Mouse (Mus musculus) forebrain, embryonic 13.5 days (tissue): Measurements from ENCODE around the gene Pde1c. TPM values are rescaled to one million over a fixed set of nuclear protein-coding genes. Genes with fewer than 3 reads are reported as not detected.

Experiments
- ATAC-seq: fragments of 200-750 bp; cut with Nextera tagmentation; 2 replicates; pipeline ENCODE4 v1.8.0; 2017
- H3K27ac ChIP-seq: fragments of 300-500 bp; sonication (generic); 2 replicates; pipeline ENCODE4 v1.5.1; 2015; ENCODE audit warnings: inconsistent platforms, mild to moderate bottlenecking, moderate library complexity
- H3K27me3 ChIP-seq: fragments of 300-500 bp; sonication (generic); 2 replicates; pipeline ENCODE4 v1.6.1; 2015; ENCODE audit warnings: mild to moderate bottlenecking, inconsistent platforms
- H3K36me3 ChIP-seq: fragments of 300-500 bp; sonication (generic); 2 replicates; pipeline ENCODE4 v1.6.1; 2015; ENCODE audit warnings: mild to moderate bottlenecking, inconsistent platforms; ENCODE audit not compliant: poor library complexity, severe bottlenecking
- H3K4me1 ChIP-seq: fragments of 300-500 bp; sonication (generic); 2 replicates; pipeline ENCODE4 v1.6.1; 2015; ENCODE audit warnings: inconsistent platforms
- H3K4me2 ChIP-seq: fragments of 300-500 bp; sonication (generic); 2 replicates; pipeline ENCODE4 v1.6.1; 2015; ENCODE audit warnings: inconsistent platforms, mild to moderate bottlenecking, moderate library complexity
- H3K4me3 ChIP-seq: fragments of 300-500 bp; sonication (generic); 2 replicates; pipeline ENCODE4 v1.5.1; 2015; ENCODE audit warnings: mild to moderate bottlenecking, inconsistent platforms
- H3K9ac ChIP-seq: fragments of 300-500 bp; sonication (generic); 2 replicates; pipeline ENCODE4 v1.6.1; 2015; ENCODE audit warnings: mild to moderate bottlenecking, inconsistent platforms
- H3K9me3 ChIP-seq: fragments of 300-500 bp; sonication (generic); replicated peaks from 2 replicates; pipeline ENCODE4 v1.6.1; 2016; ENCODE audit warnings: inconsistent platforms
- WGBS: fragments of 180-500 bp; shearing (Covaris S2); methylation state at CpG from one replicate; pipeline ENCODE4 v1.1.7; 2015; 5-methylcytosine and 5-hydroxymethylcytosine counted together
- microRNA-seq: library from miRNA; unstranded; fragments of <30 nt; microRNA quantifications from one replicate; pipeline ENCODE4, GENCODE M21; 2016
- polyA plus RNA-seq: library from polyadenylated mRNA; unstranded; fragments of >200 nt; fragmentation: Nextera tagmentation; extraction: Ambion mirVana; gene quantifications from 2 replicates; pipeline ENCODE4 v1.2.1, GENCODE M21; 2015

The Pde1c gene
- polyA plus RNA-seq, 1 experiment from 2014 or later: 9.6 TPM

DNA sequence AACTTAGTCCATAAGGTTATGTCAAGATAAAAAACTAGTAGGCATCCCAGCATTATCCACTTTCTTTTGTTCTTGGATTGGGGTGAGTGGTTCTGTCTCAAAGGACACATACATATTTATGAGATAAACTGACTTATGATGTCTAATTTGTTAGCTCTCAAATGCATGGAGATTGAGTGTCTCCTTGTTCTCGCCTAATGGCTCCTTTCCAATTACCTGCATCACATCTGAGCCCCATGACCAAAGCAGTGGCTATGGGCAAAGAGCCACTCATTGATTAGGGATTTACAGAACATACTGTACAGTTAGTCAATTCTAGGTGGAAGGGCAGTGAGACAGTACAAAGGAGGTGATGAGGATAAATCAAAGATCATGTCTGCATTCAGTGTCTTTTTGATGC is 524.2 kb downstream of the Pde1c start:
- no peaks in the 10 kb centered on the region for H3K9me3 ChIP-seq
- ATAC-seq: no peak
- no peak overlapping the region for H3K27ac ChIP-seq
- H3K4me2 ChIP-seq: no peak overlapping the region
- no peaks in the 10 kb centered on the region for H3K36me3 ChIP-seq
- no peaks in the 10 kb centered on the region for H3K27me3 ChIP-seq
- H3K9ac ChIP-seq: no peak overlapping the region
- H3K4me3 ChIP-seq: no peak overlapping the region
- H3K4me1 ChIP-seq: no peaks in the 10 kb centered on the region; the same call in 1 of the 2 replicates
- 68% methylated on average over 1 of the region's 1 CpGs for WGBS

DNA sequence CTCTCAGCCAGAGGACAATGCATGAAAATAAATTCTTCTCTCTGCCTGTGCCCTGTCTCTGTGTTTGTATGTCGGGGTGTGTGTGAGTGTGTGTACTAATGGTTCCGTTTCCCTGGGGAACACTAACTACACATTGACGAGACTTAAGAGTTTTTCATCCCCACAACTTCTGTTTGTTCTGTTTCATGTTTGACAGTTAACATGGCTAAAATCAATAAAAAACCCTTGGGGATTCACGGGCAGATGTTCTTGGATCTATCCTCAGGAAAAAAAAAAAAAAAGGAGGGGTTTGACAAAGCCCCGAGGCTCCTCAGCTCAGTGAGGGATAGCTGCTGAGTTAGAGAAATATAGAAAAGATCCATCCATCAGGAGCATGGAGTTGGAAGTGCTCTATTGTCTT is 524.6 kb downstream of the Pde1c start:
- no peak overlapping the region for H3K4me2 ChIP-seq
- no peak for ATAC-seq
- no peaks in the 10 kb centered on the region for H3K9me3 ChIP-seq
- H3K36me3 ChIP-seq: no peaks in the 10 kb centered on the region
- no peak overlapping the region for H3K9ac ChIP-seq
- H3K27me3 ChIP-seq: no peaks in the 10 kb centered on the region
- H3K4me3 ChIP-seq: no peak overlapping the region
- 72% methylated on average over 5 of the region's 5 CpGs for WGBS
- H3K4me1 ChIP-seq: no peaks in the 10 kb centered on the region; the same call in 1 of the 2 replicates
- H3K27ac ChIP-seq: no peak overlapping the region

DNA sequence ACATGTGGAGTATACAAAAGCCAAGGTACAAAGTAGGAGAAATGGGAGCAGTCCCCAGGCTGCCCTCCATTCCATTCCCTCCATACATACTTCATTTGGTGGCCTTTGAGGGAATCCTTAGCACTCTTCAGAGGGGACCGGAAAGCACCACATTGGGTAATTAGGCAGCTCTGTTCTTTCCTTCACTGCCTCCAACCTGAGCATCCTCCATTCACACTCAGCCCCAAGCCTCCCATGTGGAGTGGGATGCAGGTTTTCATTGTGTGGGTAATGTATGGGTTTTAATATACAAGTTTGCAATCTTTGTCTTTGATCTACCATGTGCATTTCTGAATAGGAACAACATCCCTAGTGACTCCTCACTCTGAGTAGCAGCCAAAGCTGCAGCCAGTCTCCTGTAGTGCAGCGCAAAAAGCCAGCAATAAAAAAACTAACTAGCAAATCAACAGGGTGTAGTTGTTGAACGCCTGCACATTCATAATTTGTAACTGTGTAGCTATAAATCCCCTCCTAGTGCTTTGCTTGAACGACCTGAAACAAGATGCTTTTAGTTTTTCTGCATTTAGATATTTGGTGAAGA is 529.3 kb downstream of the Pde1c start:
- no peak overlapping the region for H3K4me2 ChIP-seq
- no peak overlapping the region for H3K9ac ChIP-seq
- no peak overlapping the region for H3K27ac ChIP-seq
- no peaks in the 10 kb centered on the region for H3K36me3 ChIP-seq
- no peaks in the 10 kb centered on the region for H3K9me3 ChIP-seq
- H3K4me3 ChIP-seq: no peak overlapping the region
- WGBS: 57% methylated on average over 4 of the region's 4 CpGs
- no peak for ATAC-seq
- H3K27me3 ChIP-seq: no peaks in the 10 kb centered on the region
- no peaks in the 10 kb centered on the region; the same call in 1 of the 2 replicates for H3K4me1 ChIP-seq

DNA sequence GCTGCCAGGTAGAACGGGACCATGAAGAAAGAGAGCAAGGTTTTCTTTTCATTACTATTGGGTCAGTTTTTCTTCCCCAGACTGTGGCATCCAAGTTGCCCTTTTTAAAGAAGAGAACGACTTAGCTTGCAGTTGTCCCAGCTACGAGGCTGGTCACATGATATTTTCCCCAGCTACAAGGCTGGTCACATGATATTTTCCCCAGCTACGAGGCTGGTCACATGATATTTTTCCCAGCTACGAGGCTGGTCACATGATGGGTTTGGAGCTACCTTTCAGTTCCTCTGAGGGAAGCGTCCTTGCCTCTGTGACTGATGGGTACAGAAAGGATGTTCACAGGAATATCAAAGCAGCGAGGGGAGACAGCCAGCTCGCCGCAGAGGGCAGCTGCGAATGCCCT is 533.8 kb downstream of the Pde1c start:
- H3K4me2 ChIP-seq: no peak overlapping the region
- H3K9ac ChIP-seq: no peak overlapping the region
- H3K9me3 ChIP-seq: no peaks in the 10 kb centered on the region
- 86% methylated on average over 10 of the region's 10 CpGs for WGBS
- peaks cover 9% of the 10 kb centered on the region; the same call in 1 of the 2 replicates for H3K4me1 ChIP-seq
- H3K4me3 ChIP-seq: no peak overlapping the region
- ATAC-seq: no peak
- H3K27ac ChIP-seq: no peak overlapping the region
- no peaks in the 10 kb centered on the region for H3K27me3 ChIP-seq
- no peaks in the 10 kb centered on the region for H3K36me3 ChIP-seq

DNA sequence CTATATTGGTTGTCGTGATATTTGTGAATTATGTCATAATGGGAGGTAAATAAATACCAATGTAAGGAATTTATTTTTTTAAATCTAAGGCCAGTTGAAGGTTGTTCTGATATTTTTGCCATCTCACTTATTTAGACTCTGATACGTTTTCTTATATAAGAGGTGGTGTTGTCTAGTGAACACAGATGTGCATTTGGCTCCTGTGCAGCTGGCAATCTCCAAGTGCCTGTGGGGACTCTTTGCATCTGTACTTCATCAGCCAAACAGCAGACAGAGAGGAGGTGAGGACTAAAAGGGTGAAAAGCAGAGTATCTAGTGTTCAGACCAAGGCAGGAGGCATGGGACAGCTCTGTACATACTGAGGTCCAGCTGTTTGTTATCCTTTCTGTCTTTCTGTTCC is 536.7 kb downstream of the Pde1c start:
- Histone ChIP-seq H3K36me3 (no peaks in the 10 kb centered on the region), H3K9ac (no peak overlapping the region), H3K4me1 (peaks cover 19% of the 10 kb centered on the region; the same call in 1 of the 2 replicates), H3K27me3 (no peaks in the 10 kb centered on the region), H3K4me3 (no peak overlapping the region), H3K4me2 (no peak overlapping the region), H3K9me3 (no peaks in the 10 kb centered on the region), H3K27ac (no peak overlapping the region)
- no peak for ATAC-seq
- WGBS: 71% methylated on average over 2 of the region's 2 CpGs

DNA sequence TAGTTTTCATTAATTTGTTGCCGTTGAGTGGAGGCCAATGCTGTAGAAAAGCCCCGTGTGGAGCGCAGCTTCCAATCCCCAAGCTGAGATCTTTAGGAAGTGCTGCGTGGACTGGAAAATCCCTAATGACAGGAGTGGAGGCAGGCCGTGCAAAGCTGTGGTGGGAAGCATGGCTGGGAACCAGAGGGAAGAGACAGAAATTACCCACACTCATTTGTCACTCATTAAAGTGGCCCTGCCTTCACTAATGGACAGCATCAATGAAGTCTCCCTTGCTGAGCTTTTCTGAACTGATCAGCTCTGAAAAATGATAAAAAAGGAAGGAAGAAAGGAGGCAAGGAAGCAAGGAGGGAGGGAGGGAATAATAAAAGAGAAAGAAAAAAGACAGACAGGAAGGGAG is 538.9 kb downstream of the Pde1c start:
- 22% methylated on average over 5 of the region's 5 CpGs for WGBS
- ATAC-seq: no peak
- peaks cover 20% of the 10 kb centered on the region; the same call in 1 of the 2 replicates for H3K4me1 ChIP-seq

DNA sequence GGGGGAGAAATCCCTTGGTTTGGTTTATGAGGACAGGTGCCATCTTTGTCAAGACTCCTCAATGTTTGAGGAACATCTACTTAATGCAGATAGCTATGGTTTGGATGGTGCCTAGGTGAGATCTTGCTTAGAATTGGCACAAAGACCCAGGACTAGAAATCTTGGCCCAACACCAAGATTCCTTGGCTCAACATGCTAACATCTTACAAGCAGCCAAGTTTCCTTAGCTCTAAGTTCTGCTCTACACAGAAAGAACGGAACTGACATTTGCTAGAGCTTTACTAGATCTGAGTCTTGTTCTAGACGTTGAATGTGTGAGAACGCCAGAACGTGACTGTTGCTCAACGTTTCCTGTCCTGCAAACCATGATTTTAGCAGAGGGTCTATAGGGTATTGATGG is 540.9 kb downstream of the Pde1c start:
- H3K4me1 ChIP-seq: peaks cover 20% of the 10 kb centered on the region; the same call in 1 of the 2 replicates
- WGBS: 86% methylated on average over 5 of the region's 5 CpGs
- no peak overlapping the region for H3K9ac ChIP-seq
- H3K4me2 ChIP-seq: no peak overlapping the region
- H3K9me3 ChIP-seq: no peaks in the 10 kb centered on the region
- H3K27me3 ChIP-seq: no peaks in the 10 kb centered on the region
- no peaks in the 10 kb centered on the region for H3K36me3 ChIP-seq
- H3K4me3 ChIP-seq: no peak overlapping the region
- H3K27ac ChIP-seq: peak overlapping the region; percentile 35
- 0 out of 2 replicates have a peak, but pooled peaks have one; percentile 34 for ATAC-seq

More for the DNA sequence above, 538.9 kb downstream of the Pde1c start:
- no peak overlapping the region for H3K27ac ChIP-seq
- H3K4me3 ChIP-seq: no peak overlapping the region
- H3K36me3 ChIP-seq: no peaks in the 10 kb centered on the region
- H3K27me3 ChIP-seq: no peaks in the 10 kb centered on the region
- no peak overlapping the region for H3K4me2 ChIP-seq
- no peaks in the 10 kb centered on the region for H3K9me3 ChIP-seq
- no peak overlapping the region for H3K9ac ChIP-seq

DNA sequence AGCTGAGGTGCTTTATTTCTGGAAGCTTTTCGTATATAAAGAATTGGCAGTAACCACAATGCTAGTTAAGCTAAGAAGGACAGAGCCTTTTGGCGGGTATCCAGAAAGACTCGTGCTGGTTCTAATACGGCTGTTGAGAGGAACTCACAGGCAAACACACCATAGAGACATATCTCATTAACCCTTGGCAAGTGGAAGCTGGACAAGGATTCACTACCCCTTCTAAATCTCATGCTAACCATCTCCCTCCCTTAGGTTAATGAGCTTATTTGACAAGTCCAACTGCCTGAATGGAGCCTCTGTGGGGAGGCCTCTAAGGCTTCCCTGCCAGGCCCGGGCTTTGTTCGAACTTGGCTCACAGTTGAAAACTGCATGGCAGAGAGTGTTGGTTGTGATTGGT is 541.6 kb downstream of the Pde1c start:
- H3K4me1 ChIP-seq: peaks cover 20% of the 10 kb centered on the region; the same call in 1 of the 2 replicates
- no peak overlapping the region for H3K4me3 ChIP-seq
- ATAC-seq: peak; percentile 88
- no peaks in the 10 kb centered on the region for H3K27me3 ChIP-seq
- H3K27ac ChIP-seq: no peak overlapping the region
- H3K9ac ChIP-seq: no peak overlapping the region
- 37% methylated on average over 6 of the region's 6 CpGs for WGBS
- no peaks in the 10 kb centered on the region for H3K36me3 ChIP-seq
- no peak overlapping the region for H3K4me2 ChIP-seq
- no peaks in the 10 kb centered on the region for H3K9me3 ChIP-seq

DNA sequence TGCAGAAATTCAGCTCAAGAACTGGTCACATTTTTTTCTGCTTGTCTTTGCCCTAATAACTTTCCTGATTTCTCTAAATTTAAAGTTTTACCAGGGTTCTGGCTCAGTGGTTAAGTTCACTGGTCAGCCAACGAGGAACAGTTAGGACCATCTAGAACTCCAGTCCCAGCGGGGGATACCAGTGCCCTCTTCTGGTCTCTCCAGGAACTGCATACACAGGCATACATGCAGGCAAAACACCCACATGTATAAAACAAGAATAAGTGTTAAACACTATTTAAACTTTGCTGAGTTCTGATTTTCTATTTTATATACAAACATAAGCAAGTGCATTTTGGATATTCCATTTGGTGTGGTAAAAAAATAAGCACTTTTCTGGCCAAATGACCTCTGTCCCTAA is 543.4 kb downstream of the Pde1c start:
- Histone ChIP-seq H3K27ac (no peak overlapping the region), H3K9ac (no peak overlapping the region), H3K9me3 (no peaks in the 10 kb centered on the region), H3K36me3 (no peaks in the 10 kb centered on the region), H3K4me1 (peaks cover 13% of the 10 kb centered on the region; the same call in 1 of the 2 replicates), H3K4me2 (no peak overlapping the region), H3K27me3 (no peaks in the 10 kb centered on the region), H3K4me3 (no peak overlapping the region)
- ATAC-seq: no peak
- WGBS: 57% methylated on average over 2 of the region's 2 CpGs

Small RNA genes lying within 50 kb of the gene (microRNA-seq; reads per million reads assigned to microRNA genes)
- gene Gm44413: not detected

Other genes with a start within 250 kb of the Pde1c start
- 154 and 187 TPM in 2 replicates for gene Lsm5, start 135.6 kb upstream of the Pde1c start, polyA plus RNA-seq
- gene Avl9, start 145.8 kb upstream of the Pde1c start, polyA plus RNA-seq: 32.4 and 34.7 TPM in 2 replicates
- gene Kbtbd2, start 228.7 kb upstream of the Pde1c start, polyA plus RNA-seq: 36.0 and 36.8 TPM in 2 replicates